Mouse (Mus musculus) hindbrain, embryonic 16.5 days (tissue): ENCODE results near the gene Slc50a1. TPM values are rescaled to one million over a fixed set of nuclear protein-coding genes. Genes with fewer than 3 reads are reported as not detected.

Source experiments
- ATAC-seq: fragments of 200-750 bp; cut with Nextera tagmentation; 2 replicates; pipeline ENCODE4 v1.8.0; 2017; ENCODE audit warnings: moderate TSS enrichment, moderate library complexity
- H3K27ac ChIP-seq: fragments of 300-500 bp; sonication (generic); 2 replicates; pipeline ENCODE4 v1.5.1; 2014; ENCODE audit warnings: low read depth, mild to moderate bottlenecking, control low read depth, low read length, moderate library complexity
- H3K27me3 ChIP-seq: fragments of 300-500 bp; sonication (generic); replicated peaks from 2 replicates; pipeline ENCODE4 v1.6.1; 2014; ENCODE audit warnings: low read length; ENCODE audit not compliant: control insufficient read depth, insufficient read depth
- H3K36me3 ChIP-seq: fragments of 300-500 bp; sonication (generic); 2 replicates; pipeline ENCODE4 v1.6.1; 2014; ENCODE audit warnings: mild to moderate bottlenecking, low read length, moderate library complexity, mixed read lengths; ENCODE audit not compliant: control insufficient read depth, insufficient read depth
- H3K4me1 ChIP-seq: fragments of 300-500 bp; sonication (generic); 2 replicates; pipeline ENCODE4 v1.6.1; 2014; ENCODE audit warnings: low read depth, low read length; ENCODE audit not compliant: control insufficient read depth, insufficient read depth
- H3K4me2 ChIP-seq: fragments of 300-500 bp; sonication (generic); 2 replicates; pipeline ENCODE4 v1.6.1; 2014; ENCODE audit warnings: mild to moderate bottlenecking, low read length, control low read depth, moderate library complexity
- H3K4me3 ChIP-seq: fragments of 300-500 bp; sonication (generic); 2 replicates; pipeline ENCODE4 v1.5.1; 2014; ENCODE audit warnings: mild to moderate bottlenecking, low read length, control low read depth, moderate library complexity
- H3K9ac ChIP-seq: fragments of 300-500 bp; sonication (generic); 2 replicates; pipeline ENCODE4 v1.6.1; 2014; ENCODE audit warnings: low read depth, mild to moderate bottlenecking, control low read depth, low read length, moderate library complexity
- H3K9me3 ChIP-seq: fragments of 300-500 bp; sonication (generic); 2 replicates; pipeline ENCODE4 v1.6.1; 2014; ENCODE audit warnings: mild to moderate bottlenecking, low read length, moderate library complexity; ENCODE audit not compliant: control insufficient read depth
- WGBS: fragments of 180-500 bp; shearing (Covaris S2); extraction: QIAGEN DNeasy Blood & Tissue Kit; methylation state at CpG from one replicate; pipeline ENCODE4 v1.1.7; 2014; 5-methylcytosine and 5-hydroxymethylcytosine counted together
- polyA plus RNA-seq: library from polyadenylated mRNA; unstranded; fragments of >200 nt; fragmentation: Nextera tagmentation; extraction: Ambion mirVana; gene quantifications from 2 replicates; pipeline ENCODE4 v1.2.1, GENCODE M21; 2015

Gene Slc50a1
- polyA plus RNA-seq, 1 experiment from 2014 or later = 43.9 TPM

- Histone ChIP-seq H3K9me3 (no peaks in the 10 kb centered on the region), H3K36me3 (no peaks in the 10 kb centered on the region), H3K27me3 (no peaks in the 10 kb centered on the region), H3K4me2 (no peak overlapping the region), H3K4me3 (no peak overlapping the region), H3K9ac (no peak overlapping the region), H3K4me1 (no peaks in the 10 kb centered on the region), H3K27ac (no peak overlapping the region)
- WGBS = 71% methylated on average over 3 of the region's 3 CpGs
- no peak for ATAC-seq
These were observed 10.2 kb downstream of the Slc50a1 start for GRCm38 (mm10) chr3:89260211-89260610.

GRCm38 (mm10) chr3:89259076-89259475 lies 11.3 kb downstream of the Slc50a1 start, which contains the start of gene Dpm3:
Gene Dpm3 (plus strand): TSS chr3:89259358.
- Histone ChIP-seq H3K4me3 (no peak within 1 kb of the TSS), H3K9ac (no peak within 1 kb of the TSS), H3K36me3 (no peaks in the 10 kb centered on the region), H3K27me3 (no peaks in the 10 kb centered on the region), H3K9me3 (no peaks in the 10 kb centered on the region), H3K4me2 (no peak within 1 kb of the TSS), H3K4me1 (no peaks in the 10 kb centered on the region), H3K27ac (no peak within 1 kb of the TSS)
- 54% methylated on average over 7 of the region's 7 CpGs for WGBS
- no peak for ATAC-seq

DNA sequence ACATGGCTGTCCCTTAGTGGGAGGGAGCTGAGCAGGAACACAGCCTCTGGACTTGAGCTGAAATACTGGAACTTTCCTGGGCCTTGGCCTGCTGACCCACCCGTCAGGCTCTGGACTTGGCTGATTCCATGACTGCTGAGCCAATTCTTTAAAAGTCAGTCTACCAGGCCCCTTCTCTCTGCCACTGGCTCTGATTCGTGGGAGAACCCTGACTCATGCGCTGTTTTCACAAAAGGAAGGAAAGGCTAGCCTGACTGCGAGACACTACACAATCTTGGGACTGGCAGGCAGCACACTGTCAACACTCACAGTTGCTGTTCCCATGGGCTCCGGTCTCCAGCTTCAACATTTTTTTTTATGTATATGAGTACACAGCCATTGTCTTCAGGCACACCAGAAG lies 14.2 kb downstream of the Slc50a1 start:
- Histone ChIP-seq H3K9me3 (no peaks in the 10 kb centered on the region), H3K27ac (no peak overlapping the region), H3K4me1 (peaks cover 5% of the 10 kb centered on the region), H3K4me3 (no peak overlapping the region), H3K36me3 (no peaks in the 10 kb centered on the region), H3K4me2 (no peak overlapping the region), H3K27me3 (no peaks in the 10 kb centered on the region), H3K9ac (no peak overlapping the region)
- no peak for ATAC-seq
- 77% methylated on average over 5 of the region's 5 CpGs for WGBS

- H3K27ac ChIP-seq = no peak overlapping the region
- no peak overlapping the region for H3K9ac ChIP-seq
- no peaks in the 10 kb centered on the region for H3K27me3 ChIP-seq
- H3K36me3 ChIP-seq = no peaks in the 10 kb centered on the region
- H3K4me3 ChIP-seq = no peak overlapping the region
- ATAC-seq = no peak
- H3K4me2 ChIP-seq = no peak overlapping the region
- no peaks in the 10 kb centered on the region for H3K9me3 ChIP-seq
- WGBS = 95% methylated on average over 5 of the region's 5 CpGs
- H3K4me1 ChIP-seq = peaks cover 8% of the 10 kb centered on the region
These were observed 15.4 kb downstream of the Slc50a1 start for GRCm38 (mm10) chr3:89254994-89255393.

GRCm38 (mm10) chr3:89251365-89251895 lies 18.9 kb downstream of the Slc50a1 start:
- H3K27ac ChIP-seq = 0 out of 2 replicates have a peak overlapping the region, but pooled peaks have one; percentile 15
- no peaks in the 10 kb centered on the region for H3K36me3 ChIP-seq
- no peaks in the 10 kb centered on the region for H3K9me3 ChIP-seq
- ATAC-seq = 0 out of 2 replicates have a peak, but pooled peaks have one; percentile 8
- peaks cover 16% of the 10 kb centered on the region for H3K4me1 ChIP-seq
- 7% methylated on average over 17 of the region's 17 CpGs for WGBS
- H3K4me2 ChIP-seq = peak overlapping the region; percentile 29
- H3K9ac ChIP-seq = peak overlapping the region; percentile 1; the same call in 1 of the 2 replicates
- no peaks in the 10 kb centered on the region for H3K27me3 ChIP-seq
- 0 out of 2 replicates have a peak overlapping the region, but pooled peaks have one; percentile 2 for H3K4me3 ChIP-seq

DNA sequence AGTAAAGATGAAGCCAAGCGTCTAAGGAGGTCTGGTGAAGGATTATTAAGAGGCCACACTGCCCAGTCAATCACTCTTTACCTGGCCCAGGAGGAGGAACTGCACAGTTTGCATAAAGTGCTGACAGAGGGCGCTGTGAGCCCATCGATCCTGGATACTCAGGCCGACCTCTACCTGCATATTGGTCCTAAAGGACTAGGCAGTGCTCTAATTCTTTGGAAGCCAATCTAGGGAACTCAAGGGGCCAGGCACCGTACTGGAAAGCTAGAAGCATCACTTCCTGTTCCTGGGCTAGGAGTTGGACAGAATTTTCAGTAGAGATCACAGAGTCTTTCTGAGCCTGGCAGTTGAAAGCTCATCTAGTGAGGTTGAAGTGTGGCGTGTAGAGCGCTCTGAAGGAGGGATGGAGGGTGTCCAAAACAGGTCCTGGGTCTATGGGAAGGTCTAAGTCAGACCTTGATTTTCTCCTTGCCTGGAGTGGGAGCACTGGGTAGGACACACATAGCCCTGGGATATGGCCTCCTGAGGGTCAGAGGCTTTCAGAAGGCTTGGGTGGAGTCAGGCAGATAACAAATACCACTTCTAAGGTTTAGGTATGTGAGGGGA lies 19.8 kb downstream of the Slc50a1 start:
- Histone ChIP-seq H3K4me2 (no peak overlapping the region), H3K36me3 (no peaks in the 10 kb centered on the region), H3K27ac (no peak overlapping the region), H3K9ac (no peak overlapping the region), H3K4me3 (no peak overlapping the region), H3K27me3 (no peaks in the 10 kb centered on the region), H3K4me1 (peaks cover 18% of the 10 kb centered on the region), H3K9me3 (no peaks in the 10 kb centered on the region)
- ATAC-seq = no peak
- WGBS = 26% methylated on average over 7 of the region's 7 CpGs

DNA sequence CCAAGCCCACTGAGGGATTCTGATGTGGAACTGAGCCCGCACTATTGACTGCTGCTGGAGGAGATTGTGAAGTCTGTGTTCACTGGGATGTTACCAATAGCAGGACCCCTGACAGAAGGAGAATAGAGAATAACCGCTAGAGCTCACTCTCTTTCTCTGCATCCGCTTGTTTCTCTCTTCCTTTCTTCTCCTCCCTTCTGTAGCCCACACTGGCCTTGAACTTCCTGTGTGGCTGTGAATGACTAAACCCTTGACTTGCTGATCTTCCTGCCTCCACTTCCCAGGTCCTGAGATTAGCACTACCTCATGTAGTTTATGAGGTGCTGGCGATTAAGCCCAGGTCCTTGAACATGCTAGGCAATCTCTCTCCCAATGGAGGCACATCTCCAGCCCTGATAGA lies 22.9 kb downstream of the Slc50a1 start:
- ATAC-seq = no peak
- peak overlapping the region; percentile 74; the same call in 1 of the 2 replicates for H3K4me3 ChIP-seq
- WGBS = 86% methylated on average over 4 of the region's 4 CpGs
- H3K36me3 ChIP-seq = peaks cover under 1% of the 10 kb centered on the region; the same call in 1 of the 2 replicates
- H3K27ac ChIP-seq = no peak overlapping the region
- H3K4me1 ChIP-seq = peaks cover 33% of the 10 kb centered on the region
- H3K27me3 ChIP-seq = no peaks in the 10 kb centered on the region
- no peaks in the 10 kb centered on the region for H3K9me3 ChIP-seq
- no peak overlapping the region for H3K9ac ChIP-seq
- peak overlapping the region; percentile 92 for H3K4me2 ChIP-seq

GRCm38 (mm10) chr3:89246261-89247100 lies 23.9 kb downstream of the Slc50a1 start, which contains the start of gene Trim46:
Gene Trim46 (minus strand): TSS chr3:89246309.
- Histone ChIP-seq H3K4me3 (peak within 1 kb of the TSS; percentile 74), H3K9me3 (no peaks in the 10 kb centered on the region), H3K27me3 (no peaks in the 10 kb centered on the region), H3K9ac (peak within 1 kb of the TSS; percentile 79), H3K36me3 (peaks cover 10% of the 10 kb centered on the region), H3K27ac (peak within 1 kb of the TSS; percentile 95), H3K4me1 (peaks cover 35% of the 10 kb centered on the region), H3K4me2 (peak within 1 kb of the TSS; percentile 92)
- ATAC-seq = peak; percentile 70
- WGBS = 0% methylated on average over 40 of the region's 42 CpGs

DNA sequence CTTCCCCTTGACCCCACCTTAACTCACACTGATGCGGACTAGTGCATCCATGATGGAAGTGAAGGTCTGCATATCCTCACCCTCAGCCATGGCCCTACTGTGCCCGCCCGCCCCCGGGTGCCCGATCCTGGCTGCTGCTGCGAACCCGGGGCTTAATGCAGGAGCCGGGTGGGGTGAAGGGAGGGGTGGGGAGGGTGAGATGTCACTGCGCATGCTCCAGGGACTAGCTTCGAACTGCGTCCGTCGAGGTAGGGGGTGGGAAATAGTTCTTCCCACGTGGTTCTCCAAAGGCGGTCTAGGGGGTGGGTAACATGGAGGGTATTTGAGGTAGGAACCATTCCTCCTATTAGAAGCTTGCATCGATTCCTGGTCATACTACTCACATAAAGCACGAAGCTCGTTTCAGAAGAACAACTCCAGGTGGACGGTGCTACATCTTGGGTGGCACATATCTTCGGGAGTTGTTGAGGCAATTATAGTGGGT lies 24.6 kb downstream of the Slc50a1 start, which contains the start of gene Krtcap2:
Krtcap2 (plus strand) TSS at position 279 of the 484 bp plus-strand sequence.
- peaks cover 31% of the 10 kb centered on the region for H3K4me1 ChIP-seq
- H3K27ac ChIP-seq = peak within 1 kb of the TSS; percentile 95
- WGBS = 3% methylated on average over 20 of the region's 20 CpGs
- peak within 1 kb of the TSS; percentile 92 for H3K4me2 ChIP-seq
- peak within 1 kb of the TSS; percentile 79 for H3K9ac ChIP-seq
- peak; percentile 71 for ATAC-seq
- H3K9me3 ChIP-seq = no peaks in the 10 kb centered on the region
- H3K36me3 ChIP-seq = peaks cover 14% of the 10 kb centered on the region
- no peaks in the 10 kb centered on the region for H3K27me3 ChIP-seq
- H3K4me3 ChIP-seq = peak within 1 kb of the TSS; percentile 74
